Mouse (Mus musculus) left cerebral cortex, postnatal 25 days (tissue): ENCODE results near the gene Slc35e4. TPM values are rescaled to one million over a fixed set of nuclear protein-coding genes. Genes with fewer than 3 reads are reported as not detected.
"Not testable (repeated sequence)": the region's sequence is repeated elsewhere in the genome, so short reads cannot be mapped to it uniquely, and the experiment has no call there.

ENCODE experiments used
- DNase-seq, 2 experiments: peaks; one replicate each; pipeline ENCODE4 v3.0.0; 2022; ENCODE audit warnings: low spot score in 2 of 2, mixed read lengths in 1 of 2
- intact Hi-C: fragments of 180-260 bp; cut with DNase I; formaldehyde crosslinking; loops from one replicate; pipeline ENCODE4 v1.15.1; 2025
- total RNA-seq, 2 experiments: library from RNA; stranded (reverse); gene quantifications; 2 replicates each; pipeline ENCODE4 v1.2.3; 2021

Slc35e4 gene
- total RNA-seq, 2 experiments from 2014 or later = 17.9 to 20.5 TPM

DNA sequence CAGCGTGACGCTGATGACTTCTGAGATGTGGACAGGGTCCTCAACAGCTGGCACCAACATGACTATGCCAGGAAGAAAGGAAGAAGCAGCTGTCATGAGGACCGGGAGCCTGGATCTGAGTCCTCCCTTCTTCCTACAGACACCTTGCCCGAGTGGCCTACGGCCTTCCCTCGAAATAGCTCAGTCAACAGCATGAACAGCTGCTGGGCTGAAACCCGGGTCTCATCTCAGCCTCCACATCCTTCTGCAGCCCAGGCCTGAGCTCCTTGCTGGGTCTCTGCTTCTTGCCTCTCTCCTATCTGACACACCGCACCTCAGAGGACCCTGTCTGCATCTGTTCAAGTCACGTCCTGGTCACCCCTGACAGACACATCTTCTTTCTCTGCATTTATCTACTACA lies 7.7 kb upstream of the Slc35e4 start:
- intact Hi-C loops = loop anchor here (5.0 kb wide), 1 partner anchor 115 kb away; no protein-coding TSS in a partner anchor
- DNase-seq = no peak

DNA sequence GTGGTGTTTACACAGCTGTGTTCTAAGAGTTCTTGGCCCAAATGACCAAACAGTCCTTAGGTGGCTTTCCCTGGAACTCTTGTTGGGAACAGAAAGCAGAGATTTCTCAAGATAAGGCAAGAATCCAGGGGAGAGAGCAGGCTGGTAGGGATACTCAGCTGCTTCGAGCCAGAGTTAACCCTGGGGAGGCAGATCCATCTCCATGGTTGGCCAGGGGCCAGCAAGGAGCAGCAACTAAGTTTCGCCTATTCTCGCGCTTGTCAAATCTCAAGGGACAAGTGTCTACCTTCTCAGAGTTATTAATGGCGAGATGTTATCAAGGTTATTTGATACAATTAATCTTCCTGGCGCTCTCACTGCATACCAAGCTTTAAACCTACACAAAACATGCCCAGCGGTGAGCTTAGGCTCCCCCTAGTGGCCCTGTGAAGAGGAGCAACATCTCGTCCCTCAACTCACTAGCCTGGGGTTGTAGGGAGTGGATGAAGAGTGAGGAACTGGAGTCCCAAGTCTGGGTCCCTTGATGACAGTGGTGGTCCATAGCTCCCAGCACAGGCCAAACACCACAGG lies 6.9 kb upstream of the Slc35e4 start:
- intact Hi-C loops = loop anchor here (5.0 kb wide), 1 partner anchor 114 kb away; no protein-coding TSS in a partner anchor

GRCm38 (mm10) chr11:3920476-3920875 lies 6.0 kb upstream of the Slc35e4 start:
- intact Hi-C loops = loop anchor here (5.0 kb wide), 1 partner anchor 113 kb away; no protein-coding TSS in a partner anchor
- DNase-seq = no peak

More for the DNA sequence above, 6.9 kb upstream of the Slc35e4 start:
- DNase-seq = peak; percentile 64 to 67

DNA sequence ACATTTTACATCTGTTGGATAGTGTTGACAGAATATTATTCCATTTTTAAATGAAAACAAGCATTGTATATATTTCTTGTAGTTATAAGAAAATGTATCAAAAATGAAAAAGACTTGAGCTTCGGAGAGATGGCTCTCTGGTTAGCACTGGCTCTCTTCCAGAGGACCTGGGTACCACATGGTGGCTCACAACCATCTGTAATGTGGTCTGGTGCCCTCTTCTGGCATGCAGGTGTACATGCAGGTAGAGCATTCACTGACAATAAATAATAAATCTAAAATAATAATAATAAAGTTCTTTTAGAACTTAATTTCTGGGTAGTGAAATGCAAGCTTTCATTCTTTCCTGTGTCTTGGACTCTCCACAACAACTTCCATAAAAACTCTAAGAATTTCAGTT lies 4.3 kb upstream of the Slc35e4 start:
- intact Hi-C loops = no loop called here
- no peak for DNase-seq

DNA sequence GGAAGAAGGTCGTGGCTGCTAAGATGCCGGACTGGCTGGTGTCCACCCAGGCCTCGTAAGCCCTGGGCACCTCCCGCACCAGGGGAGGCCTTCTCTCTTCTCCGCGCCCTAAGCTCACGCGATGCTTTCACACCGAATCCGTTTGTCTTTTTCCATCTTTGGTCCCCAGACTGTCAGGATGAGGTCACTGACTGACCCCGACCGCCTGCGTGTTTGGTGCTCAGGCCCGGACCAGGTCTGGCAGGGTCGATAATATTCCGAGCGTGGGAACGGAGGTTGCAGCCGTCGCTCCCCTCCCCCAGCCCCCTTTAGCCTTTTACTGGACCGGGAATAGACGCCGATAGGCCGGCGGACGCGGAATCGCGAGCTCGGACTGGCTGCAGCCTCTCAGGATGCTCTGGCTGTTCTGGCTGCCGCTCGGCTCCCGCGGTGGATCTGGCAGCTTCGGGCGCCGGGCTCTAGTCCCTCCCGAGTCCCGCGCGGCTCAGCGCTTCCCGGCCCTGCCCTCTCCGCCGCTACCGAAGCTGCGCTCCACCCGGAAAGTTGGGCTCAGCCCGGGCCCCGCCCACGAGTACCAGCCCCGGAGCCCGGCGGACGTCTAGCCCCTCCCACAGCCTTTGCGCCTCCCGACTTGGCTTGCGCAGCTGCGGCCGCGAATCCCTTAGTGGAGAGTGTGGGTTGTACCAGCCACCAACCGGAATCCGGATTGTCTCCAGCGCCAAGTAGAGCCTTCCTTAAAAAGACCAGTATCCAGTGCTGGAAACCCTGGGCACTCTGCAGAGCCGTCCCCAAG lies 952 bp downstream of the Slc35e4 start:
- peak; percentile 94 to 97 for DNase-seq
- intact Hi-C loops = loop anchor here (1.0 kb wide), 1 partner anchor 18 kb away; the partner anchor contains the start of genes 4921536K21Rik and Dusp18

GRCm38 (mm10) chr11:3912875-3913271 lies 1.6 kb downstream of the Slc35e4 start:
- intact Hi-C loops = loop anchor here (1.0 kb wide), 1 partner anchor 18 kb away; the partner anchor contains the start of genes 4921536K21Rik and Dusp18
- peak; percentile 32 to 44 for DNase-seq

- intact Hi-C loops = no loop called here
- peak; percentile 54 to 59 for DNase-seq
Measured at GRCm38 (mm10) chr11:3912100-3912874, 2.2 kb downstream of the Slc35e4 start.

GRCm38 (mm10) chr11:3911440-3911839 lies 3.0 kb downstream of the Slc35e4 start:
- intact Hi-C loops = not testable (repeated sequence)

DNA sequence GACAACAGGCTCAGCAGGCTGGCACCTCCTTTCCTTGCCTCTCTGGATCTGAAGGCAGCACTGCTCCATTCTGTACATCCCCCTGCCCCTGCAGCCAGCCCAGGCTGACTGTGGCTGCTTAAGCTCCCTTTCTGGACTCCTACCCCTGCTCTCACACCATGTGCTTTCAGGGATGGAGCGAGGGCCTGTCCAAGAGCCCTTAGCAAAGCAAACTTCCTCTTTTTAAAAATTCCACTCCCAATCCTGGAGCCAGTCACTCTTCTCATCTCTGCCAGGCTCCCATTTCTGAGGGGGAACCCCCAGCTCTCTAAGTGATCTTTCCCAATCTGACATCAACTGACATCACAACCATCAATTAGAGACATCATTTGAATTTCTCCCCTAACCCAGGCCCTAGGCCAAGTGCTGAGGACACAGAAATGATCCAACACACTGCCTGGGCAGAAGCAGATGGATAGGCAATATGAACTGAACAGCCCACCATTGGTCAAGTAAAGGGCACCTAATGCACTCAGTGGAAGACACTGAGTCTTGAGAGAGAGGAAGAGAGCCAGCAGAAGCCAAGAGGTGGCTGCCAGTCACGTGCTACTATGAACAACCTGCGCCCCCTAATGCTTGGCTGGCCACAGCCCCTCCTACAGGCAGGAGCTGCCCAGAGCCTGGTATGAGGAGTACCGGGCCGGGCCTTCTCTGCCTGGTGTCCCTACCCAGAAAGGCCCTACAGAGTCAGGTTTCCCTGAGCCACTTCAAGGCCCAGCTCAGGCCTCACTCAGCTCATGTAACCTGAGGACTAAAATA lies 3.8 kb downstream of the Slc35e4 start:
- no peak for DNase-seq
- intact Hi-C loops = no loop called here

More at GRCm38 (mm10) chr11:3911440-3911839, 3.0 kb downstream of the Slc35e4 start:
- DNase-seq = not testable (repeated sequence)

GRCm38 (mm10) chr11:3909236-3909635 lies 5.2 kb downstream of the Slc35e4 start:
- intact Hi-C loops = no loop called here
- DNase-seq = no peak

DNA sequence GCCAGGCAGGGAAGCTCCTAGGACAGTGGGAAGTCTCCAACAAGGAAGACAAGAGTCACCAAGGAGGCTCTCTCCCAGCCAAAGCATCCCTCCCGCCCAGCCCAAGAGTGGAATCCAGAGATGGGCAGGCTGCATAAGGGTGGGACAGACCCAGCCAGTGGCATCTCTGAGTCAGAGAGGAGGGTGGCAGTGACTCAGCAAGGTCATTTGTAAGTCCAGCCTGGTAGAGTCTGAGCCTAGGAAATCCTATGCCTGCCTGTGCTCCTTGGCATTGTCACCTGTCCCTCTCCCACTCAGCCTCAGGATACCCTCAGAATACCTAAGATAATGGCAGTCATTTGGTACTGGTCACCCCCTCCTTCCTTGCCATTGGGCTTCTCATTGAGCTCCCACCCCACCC lies 9.0 kb downstream of the Slc35e4 start:
- DNase-seq = no peak
- intact Hi-C loops = no loop called here

DNA sequence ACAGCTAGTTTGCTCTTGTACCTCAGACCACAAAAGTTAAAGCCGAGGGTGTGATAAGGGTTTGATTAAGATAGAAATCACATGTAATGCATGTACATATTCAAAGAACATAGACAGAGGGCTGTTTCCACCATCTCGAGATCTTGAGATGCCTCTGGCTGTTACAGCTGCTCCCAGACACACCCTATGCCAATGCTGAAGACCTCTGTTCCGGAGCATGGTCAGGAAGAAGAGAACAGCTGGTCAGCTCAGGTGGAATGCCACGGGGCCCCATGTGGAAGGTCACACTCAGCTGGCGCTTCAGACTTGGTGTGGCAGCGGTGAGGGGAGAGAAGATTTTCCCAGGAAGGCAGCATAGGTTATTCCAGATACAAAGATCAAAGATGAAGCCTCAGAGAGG lies 9.8 kb downstream of the Slc35e4 start:
- intact Hi-C loops = no loop called here
- no peak for DNase-seq

GRCm38 (mm10) chr11:3903046-3903445 lies 11.4 kb downstream of the Slc35e4 start:
- intact Hi-C loops = no loop called here
- DNase-seq = peak; percentile 61 to 68

GRCm38 (mm10) chr11:3902516-3902915 lies 11.9 kb downstream of the Slc35e4 start:
- DNase-seq = no peak

DNA sequence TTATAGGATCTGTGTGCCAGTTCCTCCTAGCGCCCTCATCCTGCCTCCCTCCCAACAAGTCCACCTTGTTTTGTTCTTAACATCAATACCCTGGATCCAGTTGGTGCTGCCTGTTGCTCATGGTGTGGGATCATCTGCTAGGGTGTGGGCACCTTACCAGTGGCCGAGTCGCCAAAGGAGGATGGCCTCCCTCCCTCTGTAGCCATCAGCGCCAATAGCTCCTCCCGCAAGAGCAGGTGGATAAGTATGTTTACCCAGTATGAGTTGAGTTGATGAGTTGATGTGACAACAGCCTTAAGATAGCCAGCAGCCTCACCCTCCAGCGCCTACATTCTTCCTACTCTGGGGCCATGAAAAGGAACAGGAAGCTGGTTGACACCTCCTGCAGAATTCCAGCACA lies 14.2 kb downstream of the Slc35e4 start:
- no peak for DNase-seq
- intact Hi-C loops = no loop called here

More at GRCm38 (mm10) chr11:3902516-3902915, 11.9 kb downstream of the Slc35e4 start:
- intact Hi-C loops = no loop called here

DNA sequence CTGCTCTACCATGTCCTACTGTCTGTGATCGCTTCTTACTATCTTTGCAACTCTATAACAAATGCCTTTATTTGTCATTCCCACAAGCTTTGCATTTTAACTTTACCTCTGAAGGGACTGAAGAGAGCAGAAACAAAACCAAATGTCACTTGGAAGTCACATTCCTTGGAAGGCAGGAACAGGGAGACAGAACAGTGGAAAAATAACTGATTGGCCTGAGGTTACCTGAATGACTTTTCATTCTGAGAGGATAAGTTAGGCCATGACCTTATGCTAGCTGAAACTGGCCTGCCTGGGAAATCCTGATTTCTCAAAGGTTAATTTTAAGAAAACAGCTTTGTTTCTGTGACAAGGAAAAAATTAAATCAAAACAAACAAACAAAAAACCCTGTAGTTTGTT lies 18.5 kb downstream of the Slc35e4 start:
- no peak for DNase-seq
- intact Hi-C loops = loop anchor here (1.0 kb wide), 1 partner anchor 17 kb away; no protein-coding TSS in a partner anchor

- DNase-seq = no peak
- intact Hi-C loops = loop anchor here (1.0 kb wide), 1 partner anchor 18 kb away; no protein-coding TSS in a partner anchor
Measured at GRCm38 (mm10) chr11:3895458-3895857, 19.0 kb downstream of the Slc35e4 start.

DNA sequence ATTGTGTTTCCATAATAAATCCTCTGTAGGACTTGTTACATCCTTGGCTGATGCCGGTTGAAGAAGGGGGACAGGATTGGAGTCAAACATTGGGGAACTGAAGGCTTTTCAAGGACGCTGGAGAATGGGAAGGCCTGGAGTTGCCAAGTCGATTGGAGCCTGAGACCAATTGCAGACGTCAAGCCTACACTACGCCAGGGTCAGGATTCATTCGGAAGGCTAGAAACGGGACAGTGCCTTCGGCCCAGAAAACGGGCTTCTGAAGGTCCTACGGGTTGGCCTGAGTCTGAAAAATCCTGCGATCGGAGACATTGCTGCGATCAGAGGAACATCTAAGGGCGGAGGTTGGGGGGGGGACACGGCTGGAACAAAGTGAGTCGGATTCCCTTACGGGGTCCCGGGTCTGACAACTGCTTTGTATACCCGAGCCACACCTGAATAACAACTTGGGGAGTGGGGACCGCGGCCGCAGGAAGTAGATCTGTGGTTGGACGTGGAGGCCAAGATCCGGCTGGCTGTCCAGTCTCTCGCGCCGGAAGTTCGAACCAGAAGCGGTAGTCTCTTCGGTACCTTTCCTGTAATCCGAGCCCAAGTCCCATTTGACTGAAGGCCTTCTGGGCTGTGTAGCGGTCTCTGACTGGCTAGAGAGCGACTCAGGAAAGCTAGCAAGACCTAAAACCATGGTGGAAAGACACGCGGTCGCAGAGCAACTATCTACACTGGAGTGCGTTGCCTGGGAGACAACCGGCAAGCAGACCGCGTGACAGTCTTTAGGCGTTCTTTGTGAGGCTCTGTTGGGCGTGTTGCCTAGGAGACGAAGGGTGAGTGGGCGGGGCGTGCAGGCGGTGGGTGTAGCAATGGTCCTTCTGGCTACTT lies 19.8 kb downstream of the Slc35e4 start, which contains the start of the genes 4921536K21Rik and Dusp18:
Gene 4921536K21Rik, minus strand, starts transcription at position 693 of the 876 bp plus-strand sequence.
Gene Dusp18, plus strand, starts transcription at position 835 of the 876 bp plus-strand sequence.
- intact Hi-C loops = loop anchor here (1.0 kb wide), 1 partner anchor 19 kb away; no protein-coding TSS in a partner anchor
- peak; percentile 96 to 99 for DNase-seq
